Mouse (Mus musculus) lung, embryonic 16.5 days (tissue): Measurements from ENCODE around the gene Nhsl1. TPM values are rescaled to one million over a fixed set of nuclear protein-coding genes. Genes with fewer than 3 reads are reported as not detected.

Experiments used
- ATAC-seq: fragments of 200-750 bp; cut with Nextera tagmentation; 2 replicates; pipeline ENCODE4 v1.8.0; 2017; ENCODE audit warnings: low read depth, mild to moderate bottlenecking, moderate library complexity
- H3K27ac ChIP-seq: fragments of 300-500 bp; sonication (generic); 2 replicates; pipeline ENCODE4 v1.5.1; 2014; ENCODE audit warnings: mild to moderate bottlenecking, control low read depth, low read length
- H3K27me3 ChIP-seq: fragments of 300-500 bp; sonication (generic); 2 replicates; pipeline ENCODE4 v1.6.1; 2014; ENCODE audit warnings: low read depth, low read length, mixed read lengths; ENCODE audit not compliant: control insufficient read depth, insufficient read depth
- H3K36me3 ChIP-seq: fragments of 300-500 bp; sonication (generic); 2 replicates; pipeline ENCODE4 v1.6.1; 2014; ENCODE audit warnings: low read length; ENCODE audit not compliant: control insufficient read depth, insufficient read depth
- H3K4me1 ChIP-seq: fragments of 300-500 bp; sonication (generic); replicated peaks from 2 replicates; pipeline ENCODE4 v1.6.1; 2014; ENCODE audit warnings: low read length, mixed read lengths; ENCODE audit not compliant: control insufficient read depth, insufficient read depth
- H3K4me2 ChIP-seq: fragments of 300-500 bp; sonication (generic); 2 replicates; pipeline ENCODE4 v1.6.1; 2014; ENCODE audit warnings: low read depth, low read length, control low read depth
- H3K4me3 ChIP-seq: fragments of 300-500 bp; sonication (generic); 2 replicates; pipeline ENCODE4 v1.5.1; 2014; ENCODE audit warnings: mild to moderate bottlenecking, low read length, control low read depth
- H3K9ac ChIP-seq: fragments of 300-500 bp; sonication (generic); 2 replicates; pipeline ENCODE4 v1.6.1; 2014; ENCODE audit warnings: low read length, control low read depth
- H3K9me3 ChIP-seq: fragments of 300-500 bp; sonication (generic); 2 replicates; pipeline ENCODE4 v1.6.1; 2016; ENCODE audit warnings: low read length; ENCODE audit not compliant: control insufficient read depth
- WGBS: fragments of 180-500 bp; shearing (Covaris S2); extraction: QIAGEN DNeasy Blood & Tissue Kit; methylation state at CpG from one replicate; pipeline ENCODE4 v1.1.7; 2014; 5-methylcytosine and 5-hydroxymethylcytosine counted together
- polyA plus RNA-seq: library from polyadenylated mRNA; unstranded; fragments of >200 nt; fragmentation: Nextera tagmentation; extraction: Ambion mirVana; gene quantifications from 2 replicates; pipeline ENCODE4 v1.2.1, GENCODE M21; 2015

The Nhsl1 gene
- polyA plus RNA-seq, 1 experiment from 2014 or later, result 4.6 TPM

DNA sequence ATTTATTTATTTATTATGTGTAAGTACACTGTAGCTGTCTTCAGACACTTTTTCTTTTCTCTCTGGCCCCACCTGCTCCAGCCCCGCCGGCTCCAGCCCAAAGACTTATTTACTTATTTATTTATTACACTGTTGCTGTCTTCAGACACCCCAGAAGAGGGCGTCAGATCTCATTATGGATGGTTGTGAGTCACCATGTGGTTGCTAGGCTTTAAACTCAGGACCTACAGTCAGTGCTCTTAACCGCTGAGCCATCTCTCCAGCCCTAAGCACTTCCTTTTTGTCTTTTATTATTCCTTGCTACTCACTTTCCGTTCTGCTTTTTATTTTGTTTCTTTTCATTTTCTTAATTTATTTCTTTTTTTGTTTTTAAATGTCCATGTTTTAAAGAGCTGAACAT, 242.7 kb downstream of the Nhsl1 start:
- no peaks in the 10 kb centered on the region for H3K27me3 ChIP-seq
- H3K9ac ChIP-seq, result no peak overlapping the region
- no peak for ATAC-seq
- H3K36me3 ChIP-seq, result no peaks in the 10 kb centered on the region
- no peaks in the 10 kb centered on the region for H3K9me3 ChIP-seq
- no peak overlapping the region for H3K4me3 ChIP-seq
- H3K27ac ChIP-seq, result no peak overlapping the region
- no peak overlapping the region for H3K4me2 ChIP-seq
- WGBS, result 43% methylated on average over 5 of the region's 5 CpGs
- H3K4me1 ChIP-seq, result no peaks in the 10 kb centered on the region

- H3K4me3 ChIP-seq, result no peak overlapping the region
- H3K4me1 ChIP-seq, result no peaks in the 10 kb centered on the region
- no peaks in the 10 kb centered on the region for H3K9me3 ChIP-seq
- WGBS, result 2% methylated on average over 4 of the region's 4 CpGs
- no peaks in the 10 kb centered on the region for H3K27me3 ChIP-seq
- no peaks in the 10 kb centered on the region for H3K36me3 ChIP-seq
- no peak overlapping the region for H3K9ac ChIP-seq
- H3K4me2 ChIP-seq, result no peak overlapping the region
- ATAC-seq, result no peak
- H3K27ac ChIP-seq, result no peak overlapping the region
Observed at GRCm38 (mm10) chr10:18562940-18563339, 244.2 kb downstream of the Nhsl1 start.

DNA sequence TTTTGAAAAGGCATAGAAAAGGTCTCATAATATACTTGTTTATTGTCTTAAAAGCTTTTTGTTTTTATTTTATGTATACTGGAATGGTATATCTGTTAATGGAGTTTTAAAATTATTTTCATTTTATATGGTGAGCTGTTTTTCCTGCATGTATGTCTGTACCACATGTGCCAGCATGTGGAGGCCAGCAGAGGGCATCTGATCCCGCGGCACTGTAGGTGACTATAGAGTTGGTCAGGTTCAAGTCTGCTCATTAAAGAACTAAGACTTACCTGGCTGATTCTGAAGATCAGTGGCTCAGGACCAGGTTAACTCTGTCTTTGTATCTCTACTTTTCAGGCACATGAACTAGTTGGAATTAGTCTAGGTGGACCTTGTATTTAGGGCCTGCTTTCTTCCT, 253.8 kb downstream of the Nhsl1 start:
- H3K4me2 ChIP-seq, result no peak overlapping the region
- H3K27ac ChIP-seq, result no peak overlapping the region
- no peaks in the 10 kb centered on the region for H3K4me1 ChIP-seq
- H3K36me3 ChIP-seq, result no peaks in the 10 kb centered on the region
- no peak overlapping the region for H3K4me3 ChIP-seq
- no peak overlapping the region for H3K9ac ChIP-seq
- no peaks in the 10 kb centered on the region for H3K27me3 ChIP-seq
- ATAC-seq, result no peak
- no peaks in the 10 kb centered on the region for H3K9me3 ChIP-seq
- whole genome bisulfite sequencing, result 42% methylated on average over 2 of the region's 2 CpGs

Other genes with a start within 250 kb of the Nhsl1 start
- 0.77 and 1.7 TPM in 2 replicates for gene Ect2l, start 108.1 kb upstream of the Nhsl1 start, polyA plus RNA-seq
- 15.0 and 15.5 TPM in 2 replicates for gene Ccdc28a, start 84.0 kb upstream of the Nhsl1 start, polyA plus RNA-seq
- 9.9 and 12.0 TPM in 2 replicates for gene Hebp2, start 227.1 kb downstream of the Nhsl1 start, polyA plus RNA-seq